Mouse (Mus musculus) right cerebral cortex, postnatal 14 days (tissue): ENCODE measurements at regions not wholly inside any gene's neighbourhood (a gene's known extent, or its start where the extent isn't known, plus 50 kb on each side); places are given as distances from the start of the nearest gene placed in this dataset.

Source experiments
- DNase-seq: peaks from one replicate; pipeline ENCODE4 v3.0.0; 2022

- DNase-seq, result no peak
These were observed 55.4 kb upstream of the Arglu1 start for GRCm38 (mm10) chr8:8745615-8746285.
